Mouse (Mus musculus) thymus, adult 2 months (tissue): ENCODE results near the gene Samd4b. TPM values are rescaled to one million over a fixed set of nuclear protein-coding genes. Genes with fewer than 3 reads are reported as not detected.
A peak's percentile ranks its signal among the peaks of the same experiment; 100 is the strongest.
"Not testable (repeated sequence)": the region's sequence is repeated elsewhere in the genome, so short reads cannot be mapped to it uniquely, and the experiment has no call there.

Experiments used
- DNase-seq: peaks from one replicate; pipeline ENCODE4 v3.0.0; 2021
- H3K27ac ChIP-seq: fragments of 200-500 bp; 2 replicates; pipeline ENCODE4 v1.5.1; 2012; ENCODE audit warnings: low read length, control low read depth; ENCODE audit not compliant: control insufficient read depth, insufficient read depth
- H3K27me3 ChIP-seq: fragments of 200-500 bp; 2 replicates; pipeline ENCODE4 v1.6.1; 2012; ENCODE audit warnings: mild to moderate bottlenecking, low read length, moderate library complexity, mixed read lengths; ENCODE audit not compliant: control insufficient read depth, insufficient read depth
- H3K36me3 ChIP-seq: fragments of 200-500 bp; 2 replicates; pipeline ENCODE4 v1.6.1; 2012; ENCODE audit warnings: mild to moderate bottlenecking, low read length, moderate library complexity; ENCODE audit not compliant: control insufficient read depth, insufficient read depth
- H3K4me1 ChIP-seq: fragments of 200-500 bp; replicated peaks from 2 replicates; pipeline ENCODE4 v1.6.1; 2012; ENCODE audit warnings: low read length; ENCODE audit not compliant: control insufficient read depth, insufficient read depth
- H3K4me3 ChIP-seq: fragments of 200-500 bp; 2 replicates; pipeline ENCODE4 v1.5.1; 2012; ENCODE audit warnings: mild to moderate bottlenecking, low read length, control low read depth, moderate library complexity; ENCODE audit not compliant: control insufficient read depth, insufficient read depth
- CTCF ChIP-seq: fragments of 200-500 bp; IDR thresholded peaks from 2 replicates; pipeline ENCODE4 v1.5.1; 2012; ENCODE audit warnings: mild to moderate bottlenecking, control low read depth, low read length, moderate library complexity, borderline replicate concordance; ENCODE audit not compliant: control insufficient read depth, poor library complexity, insufficient read depth; ENCODE audit errors: extremely low read depth
- POLR2A ChIP-seq: fragments of 200-500 bp; IDR thresholded peaks from 2 replicates; pipeline ENCODE4 v1.6.1; 2012; ENCODE audit warnings: mild to moderate bottlenecking, low read length, control low read depth, moderate library complexity; ENCODE audit not compliant: control insufficient read depth, poor library complexity, insufficient read depth; ENCODE audit errors: extremely low read depth
- WGBS: fragments of 180-500 bp; shearing (Covaris S2); methylation state at CpG from one replicate; pipeline ENCODE4 v1.1.7; 2018; 5-methylcytosine and 5-hydroxymethylcytosine counted together
- polyA plus RNA-seq: library from polyadenylated mRNA; depleted of rRNA; stranded (reverse); fragments of >200 nt; gene quantifications from 2 replicates; pipeline ENCODE4 v1.2.3, GENCODE M21; 2012

Samd4b gene
- polyA plus RNA-seq, 1 experiment = 118 TPM

GRCm38 (mm10) chr7:28511441-28511840, 86.5 kb downstream of the Samd4b start:
- H3K4me1 ChIP-seq = no peaks in the 10 kb centered on the region
- no peak for DNase-seq
- TF ChIP-seq POLR2A = no peak
- TF ChIP-seq CTCF = no peak
- 79% methylated on average over 8 of the region's 8 CpGs for WGBS
- H3K4me3 ChIP-seq = no peak overlapping the region
- H3K27me3 ChIP-seq = no peaks in the 10 kb centered on the region
- H3K27ac ChIP-seq = no peak overlapping the region
- H3K36me3 ChIP-seq = no peaks in the 10 kb centered on the region

GRCm38 (mm10) chr7:28510405-28510974, 87.5 kb downstream of the Samd4b start, which contains the start of gene Ifnl2:
Ifnl2 (minus strand) TSS chr7:28510455.
- 60% methylated on average over 8 of the region's 8 CpGs for WGBS
- not testable (repeated sequence) for H3K27ac ChIP-seq, H3K36me3 ChIP-seq, H3K27me3 ChIP-seq, DNase-seq, H3K4me1 ChIP-seq, H3K4me3 ChIP-seq

- H3K4me1 ChIP-seq, H3K36me3 ChIP-seq, H3K27ac ChIP-seq, H3K27me3 ChIP-seq, H3K4me3 ChIP-seq, DNase-seq: not testable (repeated sequence)
- whole genome bisulfite sequencing = 100% methylated on average over 2 of the region's 2 CpGs
Observed at GRCm38 (mm10) chr7:28509121-28509520, 88.8 kb downstream of the Samd4b start.

GRCm38 (mm10) chr7:28505585-28505984, 92.4 kb downstream of the Samd4b start:
- Histone ChIP-seq H3K4me1 (no peaks in the 10 kb centered on the region), H3K4me3 (no peak overlapping the region), H3K27me3 (no peaks in the 10 kb centered on the region), H3K36me3 (no peaks in the 10 kb centered on the region), H3K27ac (no peak overlapping the region)
- DNase-seq = peak; percentile 16
- TF ChIP-seq CTCF (no peak), POLR2A (no peak)
- 8% methylated on average over 5 of the region's 5 CpGs for WGBS

- DNase-seq = no peak
- no peaks in the 10 kb centered on the region for H3K36me3 ChIP-seq
- H3K27ac ChIP-seq = no peak overlapping the region
- H3K27me3 ChIP-seq = no peaks in the 10 kb centered on the region
- no peak overlapping the region for H3K4me3 ChIP-seq
- TF ChIP-seq CTCF (no peak), POLR2A (no peak)
- H3K4me1 ChIP-seq = peaks cover 3% of the 10 kb centered on the region; the same call in 1 of the 2 replicates
- 93% methylated on average over 11 of the region's 11 CpGs for WGBS
Observed at GRCm38 (mm10) chr7:28495426-28495825, 102.5 kb downstream of the Samd4b start.

GRCm38 (mm10) chr7:28492310-28492709, 105.6 kb downstream of the Samd4b start:
- WGBS = 95% methylated on average over 8 of the region's 8 CpGs

GRCm38 (mm10) chr7:28490903-28491302, 107.0 kb downstream of the Samd4b start:
- Histone ChIP-seq H3K4me3 (no peak overlapping the region), H3K27me3 (no peaks in the 10 kb centered on the region; the same call in 1 of the 2 replicates), H3K36me3 (no peaks in the 10 kb centered on the region), H3K27ac (no peak overlapping the region), H3K4me1 (peaks cover 3% of the 10 kb centered on the region; the same call in 1 of the 2 replicates)
- no peak for TF ChIP-seq CTCF
- no peak for TF ChIP-seq POLR2A
- 41% methylated on average over 14 of the region's 14 CpGs for WGBS
- no peak for DNase-seq

More at GRCm38 (mm10) chr7:28492310-28492709, 105.6 kb downstream of the Samd4b start:
- Histone ChIP-seq H3K27me3 (no peaks in the 10 kb centered on the region; the same call in 1 of the 2 replicates), H3K4me3 (no peak overlapping the region), H3K27ac (no peak overlapping the region), H3K4me1 (peaks cover 3% of the 10 kb centered on the region; the same call in 1 of the 2 replicates), H3K36me3 (no peaks in the 10 kb centered on the region)
- no peak for DNase-seq
- TF ChIP-seq CTCF = no peak
- no peak for TF ChIP-seq POLR2A
